Mouse (Mus musculus) cerebellum, adult (tissue): ENCODE results near the gene B4galt3.
"Not testable (repeated sequence)": the region's sequence is repeated elsewhere in the genome, so short reads cannot be mapped to it uniquely, and the experiment has no call there.

ENCODE experiments used
- ATAC-seq: cut with Nextera tagmentation; 2 replicates; pipeline ENCODE4 v1.9.2; 2017; ENCODE audit warnings: mild to moderate bottlenecking, moderate library complexity, mixed read lengths; ENCODE audit not compliant: insufficient number of reproducible peaks, low FRiP score, low TSS enrichment

B4galt3 gene

GRCm38 (mm10) chr1:171239992-171240744 lies 30.0 kb upstream of the B4galt3 start:
- ATAC-seq, result no peak

- ATAC-seq, result no peak
Measured at GRCm38 (mm10) chr1:171240911-171241310, 29.2 kb upstream of the B4galt3 start.

GRCm38 (mm10) chr1:171241952-171242351 lies 28.2 kb upstream of the B4galt3 start:
- ATAC-seq, result not testable (repeated sequence)

DNA sequence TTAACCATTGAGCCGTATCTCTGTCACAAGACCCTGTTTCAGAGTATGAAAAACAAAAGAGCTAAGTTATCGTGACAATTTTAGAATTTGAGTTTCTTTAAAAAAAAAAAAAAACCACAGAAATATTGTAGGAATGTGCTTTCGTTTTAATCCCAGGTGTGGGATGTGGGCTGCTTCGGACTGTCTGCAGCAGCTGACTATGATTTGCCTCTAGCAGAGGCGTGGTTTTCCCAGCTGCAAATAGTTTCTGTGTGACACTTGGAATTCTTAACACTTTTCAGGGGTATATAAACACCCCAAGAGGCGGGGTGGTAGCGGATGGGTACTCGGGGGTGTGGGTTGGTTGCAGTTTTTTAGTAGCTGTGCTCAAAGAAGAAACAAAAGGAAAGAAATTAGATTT lies 24.8 kb upstream of the B4galt3 start:
- no peak for ATAC-seq

GRCm38 (mm10) chr1:171246709-171247452 lies 23.2 kb upstream of the B4galt3 start:
- peak; percentile 96 for ATAC-seq

- 0 out of 2 replicates have a peak, but pooled peaks have one; percentile 1 for ATAC-seq
Measured at GRCm38 (mm10) chr1:171247453-171247841, 22.7 kb upstream of the B4galt3 start.

DNA sequence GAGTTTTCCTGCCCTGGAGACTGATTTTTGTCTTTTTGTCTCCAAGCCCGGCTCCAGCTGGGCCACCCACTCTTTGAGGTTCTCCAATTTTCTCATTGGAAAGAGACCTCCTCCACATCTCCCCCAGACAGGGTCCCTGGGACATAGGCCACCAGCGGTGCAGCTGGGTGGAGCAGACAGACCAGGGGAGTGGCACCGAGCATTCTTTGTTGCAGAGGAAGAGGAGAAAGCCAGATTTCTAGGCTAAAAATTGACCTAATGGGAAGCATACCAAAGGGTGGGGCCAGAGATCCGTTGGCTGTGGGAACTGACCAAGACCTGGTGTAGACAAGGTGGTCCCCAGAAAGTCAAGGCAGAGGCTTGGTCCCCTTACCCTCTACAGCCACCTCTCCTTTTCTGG lies 22.2 kb upstream of the B4galt3 start:
- no peak for ATAC-seq

DNA sequence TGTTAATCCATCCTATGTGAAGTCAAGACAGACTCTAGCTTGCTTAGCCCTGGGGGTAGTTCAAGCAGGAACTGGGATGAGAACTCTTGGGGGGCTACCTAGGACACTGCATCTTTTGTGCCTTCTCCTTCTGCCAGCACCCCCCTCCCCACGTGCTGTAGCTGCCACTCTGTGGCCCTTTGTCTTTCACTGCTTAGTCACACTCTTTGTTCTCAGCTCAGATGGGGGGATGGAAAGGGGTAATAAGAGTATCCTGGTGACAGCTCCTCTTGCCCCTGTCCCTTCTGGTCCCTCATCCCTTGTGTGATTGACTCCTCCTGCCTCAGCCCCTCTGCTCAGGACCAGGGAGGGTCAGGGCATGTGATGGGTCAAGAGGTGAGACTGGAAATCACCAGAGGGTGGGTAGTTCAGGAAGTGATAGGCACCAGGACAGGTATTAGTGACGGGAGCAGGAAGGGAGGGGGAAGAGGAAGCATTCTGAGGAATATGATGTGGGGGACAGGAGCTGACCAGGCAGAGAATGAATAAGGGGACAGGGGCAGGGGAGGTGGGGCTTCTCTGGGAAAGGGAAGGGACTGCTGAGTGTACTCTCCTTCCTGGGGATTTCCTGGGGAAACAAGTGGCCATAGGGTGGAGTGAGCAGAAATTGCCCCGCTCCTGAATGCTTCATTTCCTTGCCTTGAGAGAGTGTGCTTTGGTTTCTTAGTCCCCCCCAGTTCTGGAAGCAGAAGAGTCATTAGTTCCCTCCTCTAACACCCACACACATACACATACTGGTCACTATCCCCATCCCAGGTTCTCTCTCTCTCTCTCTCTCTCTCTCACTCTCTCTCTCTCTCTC lies 21.5 kb upstream of the B4galt3 start:
- ATAC-seq, result no peak

DNA sequence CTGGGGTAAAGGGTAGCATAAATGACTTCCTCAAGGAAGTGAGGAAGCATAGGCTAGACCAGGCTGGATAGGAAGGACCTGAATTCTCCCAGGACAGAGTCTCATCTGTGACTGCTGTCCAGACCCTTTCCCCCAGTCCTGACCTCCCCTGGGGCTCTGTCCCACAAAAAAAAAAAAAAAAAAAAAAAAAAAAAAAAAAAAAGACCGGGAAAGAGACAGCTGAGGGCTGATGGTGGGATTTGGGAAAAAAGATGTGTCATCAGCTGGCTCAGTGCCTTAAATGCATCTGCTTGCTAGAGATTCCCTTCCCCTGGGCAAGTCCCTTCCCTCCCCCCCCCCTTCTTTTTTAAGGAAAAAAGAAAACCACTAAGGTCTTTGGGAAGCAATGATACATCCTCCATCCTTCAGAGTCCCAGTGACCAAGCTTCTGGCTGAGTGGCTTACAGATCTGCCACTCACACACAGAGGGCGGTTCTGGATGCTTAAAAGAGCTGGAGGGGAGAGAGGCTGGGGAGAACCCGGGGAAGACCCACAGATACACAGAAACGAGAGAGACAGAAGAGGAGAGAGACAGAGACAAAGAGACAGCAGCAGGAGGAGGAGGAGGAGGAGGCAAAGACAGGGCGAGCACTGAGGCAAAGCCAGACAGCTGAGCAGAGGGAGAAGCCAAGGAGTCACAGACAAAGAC lies 20.1 kb upstream of the B4galt3 start, which contains the start of gene Adamts4:
Adamts4 (plus strand) TSS at position 509 of the 688 bp plus-strand sequence.
- no peak for ATAC-seq

DNA sequence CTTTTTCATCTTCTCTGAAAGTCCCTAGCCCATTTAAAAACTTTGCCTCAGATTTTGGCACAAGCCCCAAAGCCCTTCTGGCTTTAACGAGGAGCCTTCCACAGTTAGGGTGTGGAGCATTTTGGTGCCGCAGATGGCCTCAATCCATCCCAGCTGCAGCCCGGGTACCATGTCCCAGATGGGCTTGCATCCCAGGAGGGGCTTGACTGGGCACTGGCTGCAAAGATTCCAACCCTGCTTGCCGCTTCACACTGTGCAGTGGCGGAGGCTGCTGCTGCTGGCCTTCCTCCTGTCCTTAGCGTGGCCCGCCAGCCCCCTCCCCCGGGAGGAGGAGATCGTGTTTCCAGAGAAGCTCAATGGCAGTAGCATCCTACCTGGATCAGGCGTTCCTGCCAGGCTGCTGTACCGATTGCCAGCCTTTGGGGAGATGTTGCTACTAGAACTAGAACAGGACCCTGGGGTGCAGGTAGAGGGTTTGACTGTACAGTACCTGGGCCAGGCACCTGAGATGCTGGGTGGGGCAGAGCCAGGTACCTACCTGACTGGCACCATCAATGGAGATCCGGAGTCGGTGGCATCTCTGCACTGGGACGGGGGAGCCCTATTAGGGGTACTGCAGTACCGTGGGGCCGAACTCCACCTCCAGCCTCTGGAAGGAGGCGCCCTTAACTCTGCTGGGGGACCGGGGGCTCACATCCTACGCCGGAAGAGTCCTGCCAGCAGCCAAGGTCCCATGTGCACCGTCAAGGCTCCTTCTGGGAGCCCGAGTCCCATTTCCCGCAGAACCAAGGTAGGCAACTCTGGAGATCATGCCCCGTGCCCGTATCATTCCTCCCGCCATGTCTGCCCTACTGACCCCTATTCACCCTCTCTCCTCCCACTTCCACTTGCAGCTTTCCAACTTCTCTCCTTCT lies 19.2 kb upstream of the B4galt3 start, which contains the start of gene Ndufs2:
Ndufs2 (minus strand) TSS at position 709 of the 914 bp plus-strand sequence.
- no peak for ATAC-seq

DNA sequence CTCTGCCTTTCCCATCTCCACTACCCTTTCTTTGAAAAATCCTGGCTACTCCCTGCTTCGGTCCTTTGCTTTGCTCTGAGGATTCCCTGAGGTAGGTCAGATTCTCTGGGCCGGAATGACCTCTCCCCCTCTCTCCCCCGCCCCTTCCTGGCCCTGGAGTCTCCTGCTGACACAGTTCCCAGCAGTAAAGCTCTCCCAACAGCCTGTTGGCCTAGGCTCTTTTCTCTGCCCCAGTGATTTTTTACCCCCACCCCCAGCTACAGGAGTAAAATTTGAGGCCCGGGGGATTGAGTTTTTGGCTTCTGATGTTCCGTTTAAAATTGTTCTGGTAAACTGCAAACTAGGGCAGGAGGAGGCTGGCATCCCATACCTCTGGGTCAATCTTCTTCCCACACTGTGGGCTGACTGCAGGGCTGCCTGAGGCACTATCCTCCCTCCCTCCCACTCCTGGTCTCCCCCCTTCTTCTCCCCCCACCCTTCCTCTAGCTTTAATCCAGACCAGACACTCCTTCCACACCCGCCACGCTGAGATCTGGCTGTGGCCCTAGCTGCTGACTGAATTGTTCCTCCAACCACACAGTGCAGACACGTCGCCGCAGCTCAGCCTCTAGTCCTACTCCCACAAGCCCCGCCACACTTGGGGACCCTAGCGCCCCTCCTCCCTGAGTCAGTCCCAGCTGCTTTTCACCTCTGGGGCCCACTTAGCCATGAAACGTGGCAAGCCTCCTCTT lies 18.4 kb upstream of the B4galt3 start:
- no peak for ATAC-seq

GRCm38 (mm10) chr1:171252415-171252814 lies 17.7 kb upstream of the B4galt3 start:
- ATAC-seq, result no peak

GRCm38 (mm10) chr1:171256095-171256818 lies 13.9 kb upstream of the B4galt3 start:
- ATAC-seq, result no peak

- peak; percentile 46; the same call in 1 of the 2 replicates for ATAC-seq
Measured at GRCm38 (mm10) chr1:171256937-171257548, 13.1 kb upstream of the B4galt3 start.

DNA sequence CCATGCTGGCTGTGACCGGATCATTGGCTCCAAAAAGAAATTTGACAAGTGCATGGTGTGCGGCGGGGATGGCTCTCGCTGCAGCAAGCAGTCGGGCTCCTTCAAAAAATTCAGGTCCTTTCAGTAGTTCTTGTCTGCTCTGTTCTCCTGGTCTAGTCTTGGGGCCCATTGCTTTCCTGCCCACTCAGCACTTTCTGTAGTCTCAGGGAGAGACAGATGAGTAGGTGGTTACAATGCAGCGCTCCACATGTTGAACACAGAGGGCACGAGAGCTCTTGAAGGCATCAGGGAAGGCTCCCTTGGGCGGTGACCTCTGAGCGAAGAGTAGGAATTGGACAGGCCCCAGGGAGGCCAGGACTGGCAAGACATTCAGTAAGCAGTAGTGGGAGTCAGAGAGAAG lies 12.3 kb upstream of the B4galt3 start:
- ATAC-seq, result no peak

GRCm38 (mm10) chr1:171258921-171259320 lies 11.2 kb upstream of the B4galt3 start:
- ATAC-seq, result no peak

GRCm38 (mm10) chr1:171260316-171260715 lies 9.8 kb upstream of the B4galt3 start:
- ATAC-seq, result no peak
